Mouse (Mus musculus): ENCODE results near the gene Tmem265.

DNA sequence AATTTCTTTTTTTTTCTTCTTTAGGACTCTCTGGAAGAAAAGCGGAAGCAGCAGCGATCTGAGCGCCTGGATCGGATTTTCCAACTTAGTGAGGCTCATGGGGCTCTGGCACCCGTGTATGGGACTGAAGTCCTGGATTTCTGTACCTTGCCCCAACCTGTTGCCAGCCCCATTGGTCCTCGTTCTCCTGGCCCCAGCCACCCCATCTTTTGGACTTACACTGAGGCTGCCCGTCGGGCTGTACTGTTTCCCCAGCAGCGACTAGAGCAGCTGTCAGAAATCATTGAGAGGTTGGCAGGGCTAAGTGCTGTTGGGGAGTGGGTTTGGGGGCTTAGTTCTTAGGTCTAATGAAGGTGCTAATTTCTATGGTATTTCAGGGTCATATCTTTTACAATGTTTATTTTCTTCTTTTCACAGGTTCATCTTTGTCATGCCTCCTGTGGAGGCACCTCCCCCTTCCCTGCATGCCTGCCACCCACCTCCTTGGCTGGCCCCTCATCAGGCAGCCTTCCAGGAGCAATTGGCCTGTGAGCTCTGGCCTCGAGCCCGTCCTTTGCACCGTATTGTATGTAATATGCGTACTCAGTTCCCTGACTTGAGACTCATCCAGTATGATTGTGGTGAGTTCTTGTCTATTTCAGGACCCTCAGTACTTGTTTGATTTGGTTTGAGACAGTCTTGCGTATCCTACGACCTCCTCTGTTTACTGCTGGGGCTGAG lies 11.9 kb upstream of the Tmem265 start:
- TF ChIP-seq CTCF (IDR thresholded peaks at IDR 0.05; ENCODE audit: borderline replicate concordance, extremely low read depth, insufficient read depth, insufficient read length), result no peak
- no peak for TF ChIP-seq POLR2A (IDR thresholded peaks at IDR 0.05; ENCODE audit: borderline replicate concordance, extremely low read depth, insufficient read depth, insufficient read length, poor library complexity, severe bottlenecking)
